Mouse (Mus musculus) E14TG2a.4 (cell line): ENCODE results near the gene Ddc.

Source experiments
- CTCF ChIP-seq: conservative IDR thresholded peaks from 2 replicates; pipeline ENCODE4 v1.5.1; 2014; ENCODE audit warnings: low read length
- NANOG ChIP-seq: IDR thresholded peaks from 2 replicates; pipeline ENCODE4 v1.6.1; 2014; ENCODE audit warnings: borderline replicate concordance, low read length, mixed read lengths

- TF ChIP-seq CTCF = peak; percentile 68
- TF ChIP-seq NANOG = no peak
Observed at GRCm38 (mm10) chr11:11820251-11820650, 77.7 kb downstream of the Ddc start.
